Mouse (Mus musculus) C2C12 (cell line): Measurements from ENCODE around the gene Olfr934.

Experiments used
- CEBPB ChIP-seq: IDR thresholded peaks from one replicate; pipeline ENCODE4 v1.6.1; 2011; ENCODE audit warnings: low read depth, mild to moderate bottlenecking, control low read depth, moderate library complexity
- CTCF ChIP-seq: IDR thresholded peaks from one replicate; pipeline ENCODE4 v1.5.1; 2011; ENCODE audit not compliant: control insufficient read depth, insufficient read depth, insufficient read length
- FOSL1 ChIP-seq: IDR thresholded peaks from one replicate; pipeline ENCODE4 v1.8.0; 2011; ENCODE audit warnings: mild to moderate bottlenecking, low read length; ENCODE audit not compliant: poor library complexity, insufficient read depth, severe bottlenecking
- MAX ChIP-seq: IDR thresholded peaks from one replicate; pipeline ENCODE4 v1.6.1; 2011; ENCODE audit warnings: mild to moderate bottlenecking, control low read depth
- MYOD1 ChIP-seq: IDR thresholded peaks from one replicate; pipeline ENCODE4 v1.6.1; 2011; ENCODE audit warnings: low read depth; ENCODE audit not compliant: control insufficient read depth, insufficient read length
- MYOG ChIP-seq: IDR thresholded peaks from one replicate; pipeline ENCODE4 v1.6.1; 2011; ENCODE audit not compliant: control insufficient read depth, insufficient read length; ENCODE audit errors: extremely low read depth
- USF1 ChIP-seq: IDR thresholded peaks from one replicate; pipeline ENCODE4 v1.6.1; 2011; ENCODE audit warnings: low read depth, mild to moderate bottlenecking, control low read depth, moderate library complexity

GRCm38 (mm10) chr9:38988215-38988614, at the start of gene Olfr934:
- TF ChIP-seq CTCF (no peak), MYOG (no peak), FOSL1 (no peak), MAX (no peak), CEBPB (no peak), USF1 (no peak), MYOD1 (no peak)
